Mouse (Mus musculus) liver, embryonic 15.5 days (tissue): Measurements from ENCODE around the gene Efcab8. TPM values are rescaled to one million over a fixed set of nuclear protein-coding genes. Genes with fewer than 3 reads are reported as not detected.

Experiments used
- ATAC-seq: fragments of 200-750 bp; cut with Nextera tagmentation; 2 replicates; pipeline ENCODE4 v1.8.0; 2017; ENCODE audit warnings: moderate number of reproducible peaks, mild to moderate bottlenecking, moderate library complexity; ENCODE audit not compliant: insufficient read depth
- H3K27ac ChIP-seq: fragments of 300-500 bp; sonication (generic); replicated peaks from 2 replicates; pipeline ENCODE4 v1.5.1; 2015; ENCODE audit warnings: mild to moderate bottlenecking, inconsistent platforms
- H3K27me3 ChIP-seq: fragments of 300-500 bp; sonication (generic); 2 replicates; pipeline ENCODE4 v1.6.1; 2015; ENCODE audit warnings: mild to moderate bottlenecking, inconsistent platforms
- H3K36me3 ChIP-seq: fragments of 300-500 bp; sonication (generic); replicated peaks from 2 replicates; pipeline ENCODE4 v1.6.1; 2015; ENCODE audit warnings: moderate library complexity, mild to moderate bottlenecking, inconsistent platforms
- H3K4me1 ChIP-seq: fragments of 300-500 bp; sonication (generic); replicated peaks from 2 replicates; pipeline ENCODE4 v1.6.1; 2015; ENCODE audit warnings: inconsistent platforms
- H3K4me2 ChIP-seq: fragments of 300-500 bp; sonication (generic); 2 replicates; pipeline ENCODE4 v1.6.1; 2015; ENCODE audit warnings: moderate library complexity, mild to moderate bottlenecking, inconsistent platforms
- H3K4me3 ChIP-seq: fragments of 300-500 bp; sonication (generic); replicated peaks from 2 replicates; pipeline ENCODE4 v1.5.1; 2015; ENCODE audit warnings: mild to moderate bottlenecking, inconsistent platforms
- H3K9ac ChIP-seq: fragments of 300-500 bp; sonication (generic); 2 replicates; pipeline ENCODE4 v1.6.1; 2015; ENCODE audit warnings: moderate library complexity, mild to moderate bottlenecking, inconsistent platforms
- H3K9me3 ChIP-seq: fragments of 300-500 bp; sonication (generic); replicated peaks from 2 replicates; pipeline ENCODE4 v1.6.1; 2016; ENCODE audit warnings: inconsistent platforms
- WGBS: fragments of 180-500 bp; shearing (Covaris S2); methylation state at CpG from one replicate; pipeline ENCODE4 v1.1.7; 2015; ENCODE audit warnings: mixed read lengths; ENCODE audit not compliant: insufficient replicate concordance; 5-methylcytosine and 5-hydroxymethylcytosine counted together
- polyA plus RNA-seq: library from polyadenylated mRNA; unstranded; fragments of >200 nt; fragmentation: Nextera tagmentation; extraction: Ambion mirVana; gene quantifications from 2 replicates; pipeline ENCODE4 v1.2.1, GENCODE M21; 2015

Efcab8 gene
- polyA plus RNA-seq, 1 experiment from 2014 or later: 0.08 TPM

- no peaks in the 10 kb centered on the region for H3K27me3 ChIP-seq
- H3K4me3 ChIP-seq: no peak overlapping the region
- no peaks in the 10 kb centered on the region for H3K9me3 ChIP-seq
- ATAC-seq: no peak
- H3K4me2 ChIP-seq: no peak overlapping the region
- H3K9ac ChIP-seq: no peak overlapping the region
- H3K4me1 ChIP-seq: no peaks in the 10 kb centered on the region
- 69% methylated on average over 3 of the region's 3 CpGs for WGBS
- no peak overlapping the region for H3K27ac ChIP-seq
- no peaks in the 10 kb centered on the region for H3K36me3 ChIP-seq
These were observed 82.2 kb downstream of the Efcab8 start for GRCm38 (mm10) chr2:153861960-153862359.

- no peaks in the 10 kb centered on the region for H3K27me3 ChIP-seq
- H3K4me2 ChIP-seq: no peak within 1 kb of the TSS
- 51% methylated on average over 4 of the region's 4 CpGs for WGBS
- H3K9ac ChIP-seq: no peak within 1 kb of the TSS
- no peaks in the 10 kb centered on the region for H3K36me3 ChIP-seq
- H3K4me1 ChIP-seq: no peaks in the 10 kb centered on the region
- no peak within 1 kb of the TSS for H3K4me3 ChIP-seq
- no peak for ATAC-seq
- H3K27ac ChIP-seq: no peak within 1 kb of the TSS
- no peaks in the 10 kb centered on the region for H3K9me3 ChIP-seq
These were observed 91.3 kb downstream of the Efcab8 start, which contains the start of gene Sun5 for GRCm38 (mm10) chr2:153870984-153871383. TSS of gene Sun5 (minus strand) at chr2:153871084.

GRCm38 (mm10) chr2:153874745-153875144 is 95.0 kb downstream of the Efcab8 start, which contains the start of gene Bpifb2:
TSS of gene Bpifb2 (plus strand) at chr2:153875045.
- H3K9ac ChIP-seq: no peak within 1 kb of the TSS
- H3K4me3 ChIP-seq: no peak within 1 kb of the TSS
- no peak for ATAC-seq
- no peaks in the 10 kb centered on the region for H3K9me3 ChIP-seq
- no peaks in the 10 kb centered on the region for H3K27me3 ChIP-seq
- 52% methylated on average over 9 of the region's 9 CpGs for WGBS
- no peaks in the 10 kb centered on the region for H3K36me3 ChIP-seq
- no peak within 1 kb of the TSS for H3K4me2 ChIP-seq
- H3K4me1 ChIP-seq: no peaks in the 10 kb centered on the region
- H3K27ac ChIP-seq: no peak within 1 kb of the TSS

Other genes with a start within 250 kb of the Efcab8 start
- gene Nol4l, start 250.0 kb upstream of the Efcab8 start, polyA plus RNA-seq: 4.7 and 4.9 TPM in 2 replicates
- gene Commd7, start 147.2 kb upstream of the Efcab8 start, polyA plus RNA-seq: 28.1 and 28.2 TPM in 2 replicates
- 4.3 and 4.4 TPM in 2 replicates for gene Dnmt3b, start 130.5 kb upstream of the Efcab8 start, polyA plus RNA-seq
- 0.67 and 0.81 TPM in 2 replicates for gene Dnmt3c, start 83.3 kb upstream of the Efcab8 start, polyA plus RNA-seq
- 99.0 and 111 TPM in 2 replicates for gene Mapre1, start 38.7 kb upstream of the Efcab8 start, polyA plus RNA-seq
- not detected in 2 replicates for gene Sun5, start 91.2 kb downstream of the Efcab8 start, polyA plus RNA-seq
- not detected in 2 replicates for gene Bpifb2, start 95.1 kb downstream of the Efcab8 start, polyA plus RNA-seq
- not detected in 2 replicates for gene Bpifb6, start 120.5 kb downstream of the Efcab8 start, polyA plus RNA-seq
- gene Bpifb3, start 138.3 kb downstream of the Efcab8 start, polyA plus RNA-seq: not detected in 2 replicates
- 0.06 and 0.13 TPM in 2 replicates for gene Bpifb4, start 158.3 kb downstream of the Efcab8 start, polyA plus RNA-seq
- gene Bpifa6, start 195.0 kb downstream of the Efcab8 start, polyA plus RNA-seq: not detected in 2 replicates
- gene Bpifa2, start 228.3 kb downstream of the Efcab8 start, polyA plus RNA-seq: not detected in 2 replicates